Mouse (Mus musculus): Measurements from ENCODE around the gene Crtc2.
A peak's percentile ranks its signal among the peaks of the same experiment; 100 is the strongest.
"Not testable (repeated sequence)": the region's sequence is repeated elsewhere in the genome, so short reads cannot be mapped to it uniquely, and the experiment has no call there.

The Crtc2 gene

GRCm38 (mm10) chr3:90242984-90243775, 10.8 kb upstream of the Crtc2 start, which contains the start of gene Creb3l4:
Creb3l4 (minus strand) TSS chr3:90243512.
- DNase-seq (ENCODE audit: low read depth, low spot score): no peak

GRCm38 (mm10) chr3:90245406-90245805, 8.6 kb upstream of the Crtc2 start:
- no peak for DNase-seq (ENCODE audit: low read depth, low spot score)

GRCm38 (mm10) chr3:90247630-90247959, 6.4 kb upstream of the Crtc2 start:
- DNase-seq (ENCODE audit: low read depth, low spot score): no peak

DNA sequence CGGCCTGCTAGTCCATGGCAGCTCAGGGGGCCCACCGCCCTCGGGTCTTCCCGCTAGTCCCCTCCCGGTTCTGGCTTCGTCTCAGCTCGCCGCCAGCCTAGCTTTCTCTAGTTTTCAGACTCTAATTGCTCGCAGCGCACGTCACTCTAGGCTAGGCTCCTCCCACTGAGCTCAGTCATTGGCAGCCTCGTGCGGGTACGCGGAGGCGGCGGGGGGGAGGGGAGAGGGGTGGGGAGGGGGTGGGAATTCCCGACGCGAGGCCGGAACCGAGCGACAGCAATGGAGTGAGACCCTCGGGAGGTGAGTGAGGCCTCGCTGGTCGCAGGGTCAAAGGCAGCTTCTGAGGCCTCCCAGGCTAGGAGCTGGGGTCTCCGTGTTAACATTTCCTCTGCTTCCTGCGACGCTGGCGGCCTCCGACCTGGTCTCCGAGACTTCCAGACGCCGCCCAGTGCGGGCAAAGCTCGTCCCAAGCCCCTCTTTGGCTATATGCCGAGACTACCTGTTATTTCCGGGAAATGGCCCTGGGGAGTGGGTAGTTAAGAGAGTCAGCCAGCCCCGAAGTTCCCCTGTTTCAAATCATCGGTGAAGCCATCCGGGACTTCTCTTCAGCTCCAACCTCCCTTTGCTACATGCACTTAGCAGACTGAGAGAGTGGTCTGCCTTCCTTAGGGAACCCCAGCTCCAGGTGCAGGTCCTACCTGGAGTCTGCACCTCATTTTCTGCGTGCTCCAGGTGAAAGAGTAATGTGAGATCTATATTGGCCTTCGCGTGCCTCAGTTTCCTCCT, 5.8 kb upstream of the Crtc2 start, which contains the start of gene Slc39a1:
TSS of gene Slc39a1 (plus strand) at position 213 of the 786 bp plus-strand sequence.
- peak; percentile 76 for DNase-seq (ENCODE audit: low read depth, low spot score)

- no peak for DNase-seq (ENCODE audit: low read depth, low spot score)
Observed at GRCm38 (mm10) chr3:90248746-90249100, 5.2 kb upstream of the Crtc2 start.

GRCm38 (mm10) chr3:90250791-90251190, 3.2 kb upstream of the Crtc2 start:
- no peak for DNase-seq (ENCODE audit: low read depth, low spot score)

DNA sequence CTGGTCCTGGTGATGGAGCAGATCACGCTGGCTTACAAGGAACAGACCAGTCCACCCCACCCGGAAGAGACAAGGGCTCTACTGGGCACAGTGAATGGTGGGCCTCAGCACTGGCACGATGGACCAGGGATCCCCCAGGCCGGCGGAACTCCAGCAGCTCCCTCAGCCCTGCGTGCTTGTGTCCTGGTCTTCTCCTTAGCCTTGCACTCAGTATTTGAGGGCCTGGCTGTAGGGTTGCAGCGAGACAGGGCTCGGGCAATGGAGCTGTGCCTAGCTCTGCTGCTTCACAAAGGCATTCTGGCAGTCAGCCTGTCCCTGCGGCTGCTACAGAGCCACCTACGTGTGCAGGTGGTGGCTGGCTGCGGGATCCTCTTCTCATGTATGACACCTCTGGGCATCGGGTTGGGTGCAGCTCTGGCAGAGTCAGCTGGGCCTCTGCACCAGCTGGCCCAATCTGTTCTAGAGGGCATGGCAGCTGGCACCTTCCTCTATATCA, 2.2 kb upstream of the Crtc2 start:
- DNase-seq (ENCODE audit: low read depth, low spot score): not testable (repeated sequence)

DNA sequence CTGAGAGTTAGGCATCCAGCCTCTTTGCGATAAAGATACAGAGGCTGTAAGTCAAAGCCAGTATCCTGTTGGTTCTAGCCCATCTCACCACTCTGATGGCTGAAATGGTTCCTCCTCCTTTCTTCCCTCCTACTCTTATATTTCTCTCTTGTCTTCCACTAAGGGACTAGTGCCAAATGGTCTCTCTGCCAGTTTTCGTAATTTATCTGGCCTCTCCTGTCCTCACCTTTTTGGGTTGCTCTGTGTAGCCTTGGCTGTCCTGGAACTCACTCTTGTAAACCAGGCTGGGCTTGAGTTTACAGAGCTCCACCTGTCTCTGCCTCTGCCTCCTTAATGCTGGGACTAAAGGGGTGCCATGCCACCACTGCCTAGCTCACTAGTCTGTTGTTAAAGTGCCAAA, 1.3 kb upstream of the Crtc2 start:
- DNase-seq (ENCODE audit: low read depth, low spot score): not testable (repeated sequence)

DNA sequence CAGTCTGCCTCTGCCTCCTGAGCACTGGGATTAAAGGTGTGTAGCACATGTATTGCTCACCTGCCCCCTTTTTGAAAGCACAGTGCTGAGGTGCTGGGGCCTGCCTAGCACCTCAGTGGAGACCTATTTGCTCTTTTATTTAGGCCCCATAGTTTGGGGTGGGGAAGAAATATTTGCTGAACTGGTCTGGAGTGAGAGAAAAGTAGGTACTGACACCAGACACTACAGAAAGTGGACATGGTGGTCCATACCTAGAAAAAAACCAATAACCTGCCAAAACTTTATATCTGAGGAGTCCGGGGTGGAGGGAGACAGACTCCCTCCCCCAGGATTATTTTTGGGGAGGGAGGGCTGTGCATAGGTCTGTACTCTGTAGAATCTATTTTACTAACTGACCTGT, 789 bp upstream of the Crtc2 start:
- DNase-seq (ENCODE audit: low read depth, low spot score): not testable (repeated sequence)

GRCm38 (mm10) chr3:90254419-90255193, 643 bp downstream of the Crtc2 start:
- DNase-seq (ENCODE audit: low read depth, low spot score): no peak

- DNase-seq (ENCODE audit: low read depth, low spot score): no peak
Observed at GRCm38 (mm10) chr3:90255194-90255565, 1.2 kb downstream of the Crtc2 start.

DNA sequence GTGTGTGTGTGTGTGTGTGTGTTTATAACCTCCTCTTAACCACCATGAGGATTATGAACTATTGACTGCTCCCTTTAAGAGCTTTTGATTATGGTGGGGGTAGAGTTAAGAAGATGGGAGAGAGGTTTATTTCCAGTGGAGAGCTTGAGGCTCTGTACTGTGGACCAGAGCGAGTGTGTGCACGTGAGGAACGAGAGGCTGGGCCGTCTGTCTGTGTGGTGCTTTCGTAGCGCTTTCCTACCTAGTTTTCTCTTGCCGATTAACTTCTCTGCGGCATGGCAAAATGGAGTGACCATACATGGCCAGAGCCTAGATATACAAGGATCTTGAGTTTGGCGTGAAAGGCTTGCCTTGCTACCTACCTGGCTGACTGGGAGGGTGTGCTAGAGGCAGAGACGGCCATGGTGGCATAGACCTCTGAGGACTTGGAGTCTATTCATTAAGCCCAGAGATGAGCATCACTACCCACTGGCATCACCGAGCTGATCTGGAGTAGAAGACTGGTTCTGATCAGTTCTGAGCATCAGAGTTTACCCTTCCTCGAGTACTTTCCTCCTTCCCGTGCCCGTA, 1.9 kb downstream of the Crtc2 start:
- no peak for DNase-seq (ENCODE audit: low read depth, low spot score)

DNA sequence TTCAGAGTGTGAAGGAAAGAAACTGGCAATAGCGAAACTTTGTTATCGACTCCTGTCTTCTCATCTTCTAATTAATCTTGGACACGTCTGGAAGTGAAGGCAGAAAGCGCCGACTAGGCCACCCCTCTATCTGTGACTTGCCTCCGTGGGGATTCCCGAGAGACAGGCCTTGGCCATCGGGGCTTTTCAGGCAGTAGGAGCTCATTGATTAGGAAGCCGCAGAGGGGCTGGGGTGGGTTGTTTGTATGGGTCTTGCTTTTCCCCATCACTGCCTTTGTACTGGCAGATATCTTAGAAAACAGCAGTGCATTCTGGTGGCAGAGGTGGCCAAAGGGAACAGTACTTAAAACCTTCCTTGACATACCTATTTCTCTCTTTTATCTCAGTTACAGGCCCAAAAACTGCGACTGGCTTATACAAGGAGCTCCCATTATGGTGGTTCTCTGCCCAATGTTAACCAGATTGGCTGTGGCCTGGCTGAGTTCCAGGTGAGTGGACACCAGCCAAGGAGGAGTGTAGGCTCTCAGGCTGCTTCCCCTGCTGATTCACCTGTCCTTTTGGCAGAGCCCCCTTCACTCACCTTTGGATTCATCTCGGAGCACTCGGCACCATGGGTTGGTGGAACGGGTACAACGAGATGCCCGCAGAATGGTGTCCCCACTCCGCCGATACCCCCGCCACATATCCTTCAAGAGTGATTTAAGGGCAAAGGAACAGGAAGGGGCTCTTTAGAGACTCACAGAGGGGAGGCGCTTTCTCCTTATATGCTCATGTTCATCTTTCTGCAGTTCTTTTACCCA, 3.0 kb downstream of the Crtc2 start:
- DNase-seq (ENCODE audit: low read depth, low spot score): no peak

DNA sequence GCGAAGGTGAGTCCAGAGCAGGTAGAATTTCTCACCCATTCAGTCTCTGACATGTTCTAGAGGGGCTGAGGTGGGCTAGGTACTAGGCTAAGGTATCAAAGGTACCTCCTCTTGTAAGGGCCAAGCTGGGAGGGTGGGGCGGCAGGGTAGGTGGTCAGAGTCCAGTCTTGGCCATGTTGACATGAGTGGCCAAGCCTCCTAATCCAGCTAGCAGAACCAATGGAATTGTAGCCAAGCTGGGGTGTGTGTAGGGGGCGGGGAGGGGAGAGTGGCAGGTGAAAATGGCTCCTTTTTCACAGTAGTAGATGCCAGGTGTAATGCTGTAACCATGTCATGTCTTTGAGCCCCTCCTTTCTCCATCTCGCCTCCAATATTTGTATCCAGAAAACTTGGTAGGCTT, 4.6 kb downstream of the Crtc2 start:
- no peak for DNase-seq (ENCODE audit: low read depth, low spot score)

GRCm38 (mm10) chr3:90263121-90263771, 9.3 kb downstream of the Crtc2 start:
- DNase-seq (ENCODE audit: low read depth, low spot score): no peak

DNA sequence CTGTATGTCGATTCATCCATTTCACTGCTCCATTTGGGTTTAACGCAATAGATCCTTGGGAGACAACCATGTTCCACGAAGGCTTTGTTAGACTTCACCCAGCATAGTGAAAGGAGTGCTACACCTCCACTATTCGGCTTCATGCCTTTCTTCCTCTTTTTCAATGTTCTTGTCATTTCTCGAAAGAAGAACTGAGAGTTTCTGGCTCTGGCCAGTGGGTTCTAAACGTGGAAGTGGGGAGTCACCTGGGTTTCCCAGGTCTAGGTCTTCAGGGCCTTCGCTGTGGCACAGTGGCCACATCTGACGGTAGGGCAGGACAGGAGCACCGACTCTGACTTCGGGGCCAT, 10.7 kb downstream of the Crtc2 start:
- DNase-seq (ENCODE audit: low read depth, low spot score): no peak

DNA sequence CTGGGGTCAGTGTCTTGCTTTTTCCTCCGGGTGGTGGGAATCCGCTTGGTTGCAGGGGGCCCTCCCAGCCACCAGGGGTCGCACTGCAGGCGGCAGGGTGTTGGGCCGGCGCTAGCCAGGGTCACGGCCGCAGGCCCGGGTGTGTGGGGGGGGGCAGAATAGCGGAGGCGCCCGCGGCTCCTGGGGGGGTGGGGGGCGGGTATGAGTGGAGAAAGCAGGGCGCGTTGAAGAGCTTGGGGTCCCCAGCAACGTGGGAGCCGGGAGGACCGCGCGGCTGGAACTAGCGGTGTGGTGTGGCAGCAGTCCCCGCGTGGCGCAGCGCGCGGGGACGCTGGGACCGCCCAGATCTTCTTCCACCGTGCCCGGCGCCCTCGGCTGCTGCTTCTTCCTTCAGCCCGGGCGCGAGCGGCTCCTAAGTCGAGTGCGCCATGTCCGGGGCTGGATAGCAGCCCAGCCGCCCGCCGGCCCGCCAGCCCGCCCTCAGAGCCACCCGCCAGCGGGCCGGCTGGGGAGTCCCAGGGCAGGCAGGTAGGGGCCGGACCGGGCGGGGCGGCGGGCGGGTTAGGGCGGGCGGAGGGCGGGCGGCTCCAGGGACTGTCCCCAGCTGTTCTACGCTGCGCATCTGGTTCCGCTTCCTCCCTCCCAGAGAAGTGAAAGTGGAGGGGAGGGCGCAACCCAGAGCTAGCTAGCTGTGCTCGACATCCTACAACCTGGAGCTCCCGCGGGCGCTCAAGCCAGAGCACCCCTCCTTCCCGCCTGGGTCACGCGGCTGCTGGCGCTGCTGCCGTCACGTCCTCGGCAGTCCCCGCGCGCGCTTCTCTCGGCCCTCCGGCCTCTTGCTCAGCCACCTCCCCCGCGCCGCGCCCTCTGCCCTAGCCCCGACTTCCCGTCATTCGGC, 11.3 kb downstream of the Crtc2 start, which contains the start of gene Dennd4b:
TSS of gene Dennd4b (plus strand) at position 152 of the 898 bp plus-strand sequence.
- peak; percentile 71 for DNase-seq (ENCODE audit: low read depth, low spot score)

GRCm38 (mm10) chr3:90265932-90266741, 12.2 kb downstream of the Crtc2 start:
- no peak for DNase-seq (ENCODE audit: low read depth, low spot score)

Measured in retina, adult 2 months (tissue).